Mouse (Mus musculus) skeletal muscle tissue, adult 2 months (tissue): ENCODE measurements around the gene B230104I21Rik.

Experiments
- DNase-seq: peaks from one replicate; pipeline ENCODE4 v3.0.0-alpha.2; 2012; ENCODE audit warnings: low read depth, low spot score

The B230104I21Rik gene

GRCm38 (mm10) chr4:154393196-154394122, 57.5 kb downstream of the B230104I21Rik start:
- no peak for DNase-seq

GRCm38 (mm10) chr4:154394123-154394722, 58.3 kb downstream of the B230104I21Rik start:
- DNase-seq: no peak

GRCm38 (mm10) chr4:154396652-154397301, 60.9 kb downstream of the B230104I21Rik start:
- DNase-seq: no peak
